Mouse (Mus musculus): ENCODE data around the gene Rnase12. TPM values are rescaled to one million over a fixed set of nuclear protein-coding genes. Genes with fewer than 3 reads are reported as not detected.

The Rnase12 gene
- polyA plus RNA-seq, 1 experiment from 2014 or later: not detected

- no peak overlapping the region for H3K4me3 ChIP-seq (ENCODE audit: low read depth, low read length)
- H3K9me3 ChIP-seq (ENCODE audit: control insufficient read depth, low read length): no peaks in the 10 kb centered on the region
- no peaks in the 10 kb centered on the region for H3K4me1 ChIP-seq (ENCODE audit: control insufficient read depth, insufficient read depth, low read length)
- no peak overlapping the region for H3K9ac ChIP-seq (ENCODE audit: low read length)
- ATAC-seq (ENCODE audit: insufficient number of reproducible peaks, low FRiP score, low TSS enrichment, low read depth): no peak
- H3K27ac ChIP-seq (replicated peaks; ENCODE audit: low read depth, low read length): no peak overlapping the region
- H3K4me2 ChIP-seq (ENCODE audit: low read depth, severe bottlenecking): no peak overlapping the region
- no peaks in the 10 kb centered on the region for H3K27me3 ChIP-seq (ENCODE audit: control insufficient read depth, insufficient read depth, low read length)
- no peaks in the 10 kb centered on the region for H3K36me3 ChIP-seq (ENCODE audit: control insufficient read depth, insufficient read depth, low read length)
- WGBS: 70% methylated on average over 8 of the region's 9 CpGs
- DNase-seq (ENCODE audit: low spot score): no peak
Observed at GRCm38 (mm10) chr14:51094921-51095320, 37.5 kb upstream of the Rnase12 start.

GRCm38 (mm10) chr14:51094096-51094875, 36.8 kb upstream of the Rnase12 start:
- no peak overlapping the region for H3K9ac ChIP-seq (ENCODE audit: low read length)
- H3K27me3 ChIP-seq (ENCODE audit: control insufficient read depth, insufficient read depth, low read length): no peaks in the 10 kb centered on the region
- ATAC-seq (ENCODE audit: insufficient number of reproducible peaks, low FRiP score, low TSS enrichment, low read depth) (no peak), DNase-seq (ENCODE audit: low spot score) (no peak)
- H3K4me3 ChIP-seq (ENCODE audit: low read depth, low read length): no peak overlapping the region
- no peak overlapping the region for H3K4me2 ChIP-seq (ENCODE audit: low read depth, severe bottlenecking)
- no peak overlapping the region for H3K27ac ChIP-seq (replicated peaks; ENCODE audit: low read depth, low read length)
- 84% methylated on average over 5 of the region's 5 CpGs for WGBS
- H3K36me3 ChIP-seq (ENCODE audit: control insufficient read depth, insufficient read depth, low read length): no peaks in the 10 kb centered on the region
- H3K9me3 ChIP-seq (ENCODE audit: control insufficient read depth, low read length): no peaks in the 10 kb centered on the region
- H3K4me1 ChIP-seq (ENCODE audit: control insufficient read depth, insufficient read depth, low read length): no peaks in the 10 kb centered on the region

- no peak for DNase-seq (ENCODE audit: low spot score)
Observed at GRCm38 (mm10) chr14:51093496-51093895, 36.0 kb upstream of the Rnase12 start.

GRCm38 (mm10) chr14:51092073-51092620, 34.7 kb upstream of the Rnase12 start:
- DNase-seq (ENCODE audit: low spot score) (no peak), ATAC-seq (ENCODE audit: insufficient number of reproducible peaks, low FRiP score, low TSS enrichment, low read depth) (no peak)
- no peak overlapping the region for H3K9ac ChIP-seq (ENCODE audit: low read length)
- H3K4me1 ChIP-seq (ENCODE audit: control insufficient read depth, insufficient read depth, low read length): no peaks in the 10 kb centered on the region
- no peak overlapping the region for H3K27ac ChIP-seq (replicated peaks; ENCODE audit: low read depth, low read length)
- H3K4me3 ChIP-seq (ENCODE audit: low read depth, low read length): no peak overlapping the region
- no peaks in the 10 kb centered on the region for H3K36me3 ChIP-seq (ENCODE audit: control insufficient read depth, insufficient read depth, low read length)
- H3K4me2 ChIP-seq (ENCODE audit: low read depth, severe bottlenecking): no peak overlapping the region
- WGBS: 57% methylated on average over 8 of the region's 8 CpGs
- H3K9me3 ChIP-seq (ENCODE audit: control insufficient read depth, low read length): no peaks in the 10 kb centered on the region
- no peaks in the 10 kb centered on the region for H3K27me3 ChIP-seq (ENCODE audit: control insufficient read depth, insufficient read depth, low read length)

More at GRCm38 (mm10) chr14:51093496-51093895, 36.0 kb upstream of the Rnase12 start:
- no peaks in the 10 kb centered on the region for H3K4me1 ChIP-seq (ENCODE audit: control insufficient read depth, insufficient read depth, low read length)
- H3K9ac ChIP-seq (ENCODE audit: low read length): no peak overlapping the region
- H3K9me3 ChIP-seq (ENCODE audit: control insufficient read depth, low read length): no peaks in the 10 kb centered on the region
- no peak overlapping the region for H3K4me2 ChIP-seq (ENCODE audit: low read depth, severe bottlenecking)
- H3K27me3 ChIP-seq (ENCODE audit: control insufficient read depth, insufficient read depth, low read length): no peaks in the 10 kb centered on the region
- no peaks in the 10 kb centered on the region for H3K36me3 ChIP-seq (ENCODE audit: control insufficient read depth, insufficient read depth, low read length)
- H3K27ac ChIP-seq (replicated peaks; ENCODE audit: low read depth, low read length): no peak overlapping the region
- ATAC-seq (ENCODE audit: insufficient number of reproducible peaks, low FRiP score, low TSS enrichment, low read depth): no peak
- 26% methylated on average over 3 of the region's 3 CpGs for WGBS
- H3K4me3 ChIP-seq (ENCODE audit: low read depth, low read length): no peak overlapping the region

GRCm38 (mm10) chr14:51090921-51091900, 33.8 kb upstream of the Rnase12 start, which contains the start of the genes Rnase4 and Ang:
Rnase4 (plus strand) TSS chr14:51091077.
Ang (plus strand) TSS chr14:51091150.
- 10% methylated on average over 33 of the region's 33 CpGs for WGBS
- no peaks in the 10 kb centered on the region for H3K9me3 ChIP-seq (ENCODE audit: control insufficient read depth, low read length)

GRCm38 (mm10) chr14:51090077-51090781, 32.8 kb upstream of the Rnase12 start:
- Histone ChIP-seq H3K9me3 (ENCODE audit: control insufficient read depth, low read length) (no peaks in the 10 kb centered on the region), H3K27ac (replicated peaks; ENCODE audit: low read depth, low read length) (peak overlapping the region; percentile 48; the same call in 1 of the 2 replicates), H3K4me3 (ENCODE audit: low read depth, low read length) (peak overlapping the region; percentile 63), H3K27me3 (ENCODE audit: control insufficient read depth, insufficient read depth, low read length) (no peaks in the 10 kb centered on the region), H3K9ac (ENCODE audit: low read length) (no peak overlapping the region), H3K4me1 (ENCODE audit: control insufficient read depth, insufficient read depth, low read length) (no peaks in the 10 kb centered on the region), H3K4me2 (ENCODE audit: low read depth, severe bottlenecking) (peak overlapping the region; percentile 74), H3K36me3 (ENCODE audit: control insufficient read depth, insufficient read depth, low read length) (no peaks in the 10 kb centered on the region)
- WGBS: under 1% methylated on average over 27 of the region's 27 CpGs
- ATAC-seq (ENCODE audit: insufficient number of reproducible peaks, low FRiP score, low TSS enrichment, low read depth): peak; percentile 46; the same call in 1 of the 2 replicates
- DNase-seq (ENCODE audit: low spot score): peak; percentile 93

More at GRCm38 (mm10) chr14:51090921-51091900, 33.8 kb upstream of the Rnase12 start, which contains the start of the genes Rnase4 and Ang:
- Histone ChIP-seq H3K4me2 (ENCODE audit: low read depth, severe bottlenecking) (peak within 1 kb of the TSS; percentile 74), H3K4me3 (ENCODE audit: low read depth, low read length) (peak within 1 kb of the TSS; percentile 63), H3K36me3 (ENCODE audit: control insufficient read depth, insufficient read depth, low read length) (no peaks in the 10 kb centered on the region), H3K27ac (replicated peaks; ENCODE audit: low read depth, low read length) (peak within 1 kb of the TSS; percentile 48; the same call in 1 of the 2 replicates), H3K4me1 (ENCODE audit: control insufficient read depth, insufficient read depth, low read length) (no peaks in the 10 kb centered on the region), H3K27me3 (ENCODE audit: control insufficient read depth, insufficient read depth, low read length) (no peaks in the 10 kb centered on the region), H3K9ac (ENCODE audit: low read length) (peak within 1 kb of the TSS; percentile 59; the same call in 1 of the 2 replicates)
- DNase-seq (ENCODE audit: low spot score) (peak; percentile 74), ATAC-seq (ENCODE audit: insufficient number of reproducible peaks, low FRiP score, low TSS enrichment, low read depth) (peak; percentile 18; the same call in 1 of the 2 replicates)

GRCm38 (mm10) chr14:51089674-51090076, 32.2 kb upstream of the Rnase12 start:
- Histone ChIP-seq H3K27ac (replicated peaks; ENCODE audit: low read depth, low read length) (no peak overlapping the region), H3K36me3 (ENCODE audit: control insufficient read depth, insufficient read depth, low read length) (no peaks in the 10 kb centered on the region)
- WGBS: under 1% methylated on average over 15 of the region's 15 CpGs

More at GRCm38 (mm10) chr14:51089674-51090076, 32.2 kb upstream of the Rnase12 start:
- H3K4me3 ChIP-seq (ENCODE audit: low read depth, low read length): peak overlapping the region; percentile 63
- no peak overlapping the region for H3K9ac ChIP-seq (ENCODE audit: low read length)
- H3K27me3 ChIP-seq (ENCODE audit: control insufficient read depth, insufficient read depth, low read length): no peaks in the 10 kb centered on the region
- no peaks in the 10 kb centered on the region for H3K4me1 ChIP-seq (ENCODE audit: control insufficient read depth, insufficient read depth, low read length)
- DNase-seq (ENCODE audit: low spot score) (no peak), ATAC-seq (ENCODE audit: insufficient number of reproducible peaks, low FRiP score, low TSS enrichment, low read depth) (no peak; the same call in 1 of the 2 replicates)
- peak overlapping the region; percentile 74 for H3K4me2 ChIP-seq (ENCODE audit: low read depth, severe bottlenecking)
- no peaks in the 10 kb centered on the region for H3K9me3 ChIP-seq (ENCODE audit: control insufficient read depth, low read length)
